Mouse (Mus musculus): ENCODE data around the gene Pknox1. TPM values are rescaled to one million over a fixed set of nuclear protein-coding genes. Genes with fewer than 3 reads are reported as not detected.

The Pknox1 gene
- total and polyA plus RNA-seq, 3 experiments = 8.5 to 34.8 (median 25.1) TPM

GRCm38 (mm10) chr17:31570321-31570925, 5.9 kb downstream of the Pknox1 start:
- ATAC-seq (ENCODE audit: extremely low read depth, insufficient number of reproducible peaks, low FRiP score, poor library complexity, severe bottlenecking) (peak; percentile 64; the same call in 1 of the 2 replicates), DNase-seq (ENCODE audit: low spot score) (no peak)
- no peak for TF ChIP-seq CTCF (IDR thresholded peaks at IDR 0.05; ENCODE audit: low read depth, low read length)
- TF ChIP-seq GATA1 (IDR thresholded peaks at IDR 0.05; ENCODE audit: borderline replicate concordance, low read length) = no peak
- no peak for TF ChIP-seq TAL1 (conservative IDR thresholded peaks at IDR 0.05; ENCODE audit: low read depth, low read length)
- TF ChIP-seq GATA2 (IDR thresholded peaks at IDR 0.05; ENCODE audit: borderline replicate concordance, low read depth, low read length) = no peak
- no peak for TF ChIP-seq POLR2AphosphoS5 (IDR thresholded peaks at IDR 0.05; ENCODE audit: insufficient replicate concordance, low read depth, low read length)
- Histone ChIP-seq H3K27me3 (ENCODE audit: insufficient read depth, low read length) (no peaks in the 10 kb centered on the region), H3K9me3 (replicated peaks) (no peaks in the 10 kb centered on the region), H3K36me3 (replicated peaks) (peaks cover 37% of the 10 kb centered on the region), H3K4me1 (ENCODE audit: insufficient read depth, low read depth, low read length) (peaks cover 30% of the 10 kb centered on the region), H3K4me3 (ENCODE audit: low read depth, low read length) (no peak overlapping the region; the same call in 1 of the 2 replicates)

GRCm38 (mm10) chr17:31571689-31572088, 7.2 kb downstream of the Pknox1 start:
- DNase-seq (ENCODE audit: low spot score) = no peak
- TF ChIP-seq GATA1 (IDR thresholded peaks at IDR 0.05; ENCODE audit: borderline replicate concordance, low read length) (no peak), CTCF (IDR thresholded peaks at IDR 0.05; ENCODE audit: low read depth, low read length) (no peak), GATA2 (IDR thresholded peaks at IDR 0.05; ENCODE audit: borderline replicate concordance, low read depth, low read length) (no peak), TAL1 (conservative IDR thresholded peaks at IDR 0.05; ENCODE audit: low read depth, low read length) (no peak), POLR2AphosphoS5 (IDR thresholded peaks at IDR 0.05; ENCODE audit: insufficient replicate concordance, low read depth, low read length) (no peak)
- H3K4me1 ChIP-seq (ENCODE audit: insufficient read depth, low read depth, low read length) = peaks cover 27% of the 10 kb centered on the region
- no peak overlapping the region for H3K4me3 ChIP-seq (ENCODE audit: low read depth, low read length)
- no peaks in the 10 kb centered on the region for H3K9me3 ChIP-seq (replicated peaks)
- no peak for ATAC-seq (ENCODE audit: extremely low read depth, insufficient number of reproducible peaks, low FRiP score, poor library complexity, severe bottlenecking)
- H3K36me3 ChIP-seq (replicated peaks) = peaks cover 44% of the 10 kb centered on the region
- H3K27me3 ChIP-seq (ENCODE audit: insufficient read depth, low read length) = no peaks in the 10 kb centered on the region

GRCm38 (mm10) chr17:31574662-31575061, 10.1 kb downstream of the Pknox1 start:
- H3K36me3 ChIP-seq (replicated peaks) = peaks cover 28% of the 10 kb centered on the region
- no peak for TF ChIP-seq TAL1 (conservative IDR thresholded peaks at IDR 0.05; ENCODE audit: low read depth, low read length)

GRCm38 (mm10) chr17:31576394-31577175, 12.1 kb downstream of the Pknox1 start:
- Histone ChIP-seq H3K4me3 (ENCODE audit: low read depth, low read length) (no peak overlapping the region), H3K27me3 (ENCODE audit: insufficient read depth, low read length) (no peaks in the 10 kb centered on the region), H3K4me1 (ENCODE audit: insufficient read depth, low read depth, low read length) (peaks cover 8% of the 10 kb centered on the region), H3K9me3 (replicated peaks) (no peaks in the 10 kb centered on the region), H3K36me3 (replicated peaks) (peaks cover 22% of the 10 kb centered on the region)
- ATAC-seq (ENCODE audit: extremely low read depth, insufficient number of reproducible peaks, low FRiP score, poor library complexity, severe bottlenecking) (no peak), DNase-seq (ENCODE audit: low spot score) (no peak)
- no peak for TF ChIP-seq GATA2 (IDR thresholded peaks at IDR 0.05; ENCODE audit: borderline replicate concordance, low read depth, low read length)
- TF ChIP-seq POLR2AphosphoS5 (IDR thresholded peaks at IDR 0.05; ENCODE audit: insufficient replicate concordance, low read depth, low read length) = no peak
- no peak for TF ChIP-seq GATA1 (IDR thresholded peaks at IDR 0.05; ENCODE audit: borderline replicate concordance, low read length)
- no peak for TF ChIP-seq TAL1 (conservative IDR thresholded peaks at IDR 0.05; ENCODE audit: low read depth, low read length)
- no peak for TF ChIP-seq CTCF (IDR thresholded peaks at IDR 0.05; ENCODE audit: low read depth, low read length)

More at GRCm38 (mm10) chr17:31574662-31575061, 10.1 kb downstream of the Pknox1 start:
- Histone ChIP-seq H3K4me3 (ENCODE audit: low read depth, low read length) (no peak overlapping the region), H3K27me3 (ENCODE audit: insufficient read depth, low read length) (no peaks in the 10 kb centered on the region), H3K9me3 (replicated peaks) (no peaks in the 10 kb centered on the region), H3K4me1 (ENCODE audit: insufficient read depth, low read depth, low read length) (peaks cover 13% of the 10 kb centered on the region)
- DNase-seq (ENCODE audit: low spot score) (no peak), ATAC-seq (ENCODE audit: extremely low read depth, insufficient number of reproducible peaks, low FRiP score, poor library complexity, severe bottlenecking) (no peak)

GRCm38 (mm10) chr17:31580344-31580743, 15.8 kb downstream of the Pknox1 start:
- ATAC-seq (ENCODE audit: extremely low read depth, insufficient number of reproducible peaks, low FRiP score, poor library complexity, severe bottlenecking) = no peak
- TF ChIP-seq GATA2 (IDR thresholded peaks at IDR 0.05; ENCODE audit: borderline replicate concordance, low read depth, low read length) (no peak), TAL1 (conservative IDR thresholded peaks at IDR 0.05; ENCODE audit: low read depth, low read length) (no peak), POLR2AphosphoS5 (IDR thresholded peaks at IDR 0.05; ENCODE audit: insufficient replicate concordance, low read depth, low read length) (no peak), GATA1 (IDR thresholded peaks at IDR 0.05; ENCODE audit: borderline replicate concordance, low read length) (no peak), CTCF (IDR thresholded peaks at IDR 0.05; ENCODE audit: low read depth, low read length) (no peak)

GRCm38 (mm10) chr17:31583185-31583584, 18.7 kb downstream of the Pknox1 start:
- no peak for ATAC-seq (ENCODE audit: extremely low read depth, insufficient number of reproducible peaks, low FRiP score, poor library complexity, severe bottlenecking)
- Histone ChIP-seq H3K4me3 (ENCODE audit: low read depth, low read length) (no peak overlapping the region), H3K27me3 (ENCODE audit: insufficient read depth, low read length) (no peaks in the 10 kb centered on the region), H3K9me3 (replicated peaks) (no peaks in the 10 kb centered on the region), H3K36me3 (replicated peaks) (peaks cover 59% of the 10 kb centered on the region), H3K4me1 (ENCODE audit: insufficient read depth, low read depth, low read length) (peaks cover 15% of the 10 kb centered on the region)
- no peak for TF ChIP-seq GATA1 (IDR thresholded peaks at IDR 0.05; ENCODE audit: borderline replicate concordance, low read length)
- TF ChIP-seq GATA2 (IDR thresholded peaks at IDR 0.05; ENCODE audit: borderline replicate concordance, low read depth, low read length) = no peak
- TF ChIP-seq TAL1 (conservative IDR thresholded peaks at IDR 0.05; ENCODE audit: low read depth, low read length) = no peak
- TF ChIP-seq POLR2AphosphoS5 (IDR thresholded peaks at IDR 0.05; ENCODE audit: insufficient replicate concordance, low read depth, low read length) = no peak
- no peak for TF ChIP-seq CTCF (IDR thresholded peaks at IDR 0.05; ENCODE audit: low read depth, low read length)
- no peak for DNase-seq (ENCODE audit: low spot score)

More at GRCm38 (mm10) chr17:31580344-31580743, 15.8 kb downstream of the Pknox1 start:
- no peak for DNase-seq (ENCODE audit: low spot score)
- no peaks in the 10 kb centered on the region for H3K9me3 ChIP-seq (replicated peaks)
- H3K4me3 ChIP-seq (ENCODE audit: low read depth, low read length) = no peak overlapping the region
- H3K36me3 ChIP-seq (replicated peaks) = peaks cover 53% of the 10 kb centered on the region
- peaks cover 20% of the 10 kb centered on the region for H3K4me1 ChIP-seq (ENCODE audit: insufficient read depth, low read depth, low read length)
- no peaks in the 10 kb centered on the region for H3K27me3 ChIP-seq (ENCODE audit: insufficient read depth, low read length)

Measured in G1E (cell line).